Mouse (Mus musculus) mature B cell (primary cell): ENCODE results near the gene Gm49405.
"Not testable (repeated sequence)": the region's sequence is repeated elsewhere in the genome, so short reads cannot be mapped to it uniquely, and the experiment has no call there.

Experiments used
- in situ Hi-C: fragments of 300-500 bp; cut with MboI; formaldehyde crosslinking; loops from 2 replicates; pipeline ENCODE4 v1.14.3; 2019

Gene Gm49405

DNA sequence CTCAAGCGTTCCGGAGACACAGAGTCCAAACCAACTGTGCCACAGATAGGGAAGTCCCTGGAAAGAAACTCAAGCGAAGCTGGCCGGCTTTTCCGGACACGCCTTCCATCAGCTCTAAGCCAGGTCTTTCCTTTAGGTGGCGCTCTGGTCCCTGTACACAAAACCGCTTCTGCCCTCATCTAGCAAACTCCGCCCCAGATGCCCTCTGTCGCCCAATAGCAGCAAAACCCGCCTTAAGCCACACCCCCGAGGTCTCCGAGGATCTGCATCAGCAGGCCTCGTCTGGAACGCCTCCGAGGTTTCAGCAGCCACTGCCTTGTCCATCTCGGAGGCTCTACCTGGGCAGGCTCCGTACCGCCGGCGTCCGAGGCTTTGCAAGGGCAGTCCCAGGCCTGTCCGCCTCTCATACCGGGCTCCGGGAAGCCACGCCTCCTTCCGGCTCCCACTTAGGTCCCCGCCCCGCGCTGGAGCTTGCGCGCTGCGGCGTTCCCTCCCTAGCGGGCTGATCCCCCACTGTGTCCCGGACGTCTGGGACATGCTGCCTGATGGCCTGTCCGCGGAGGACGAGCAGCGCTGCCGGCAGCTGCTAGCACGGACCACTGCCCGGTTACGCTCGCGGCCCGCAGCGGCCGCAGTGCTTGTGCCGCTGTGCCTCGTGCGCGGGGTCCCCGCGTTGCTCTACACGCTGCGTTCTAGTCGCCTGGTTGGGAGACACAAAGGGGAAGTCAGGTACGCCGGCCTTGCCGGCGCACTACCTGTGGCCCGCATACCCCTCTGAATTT is at the start of gene Gm49405, which contains the start of gene Nudt8:
Gm49405 (plus strand) TSS at position 508 of the 782 bp plus-strand sequence.
Nudt8 (plus strand) TSS at position 462 of the 782 bp plus-strand sequence.
- in situ Hi-C loops: no loop called here

DNA sequence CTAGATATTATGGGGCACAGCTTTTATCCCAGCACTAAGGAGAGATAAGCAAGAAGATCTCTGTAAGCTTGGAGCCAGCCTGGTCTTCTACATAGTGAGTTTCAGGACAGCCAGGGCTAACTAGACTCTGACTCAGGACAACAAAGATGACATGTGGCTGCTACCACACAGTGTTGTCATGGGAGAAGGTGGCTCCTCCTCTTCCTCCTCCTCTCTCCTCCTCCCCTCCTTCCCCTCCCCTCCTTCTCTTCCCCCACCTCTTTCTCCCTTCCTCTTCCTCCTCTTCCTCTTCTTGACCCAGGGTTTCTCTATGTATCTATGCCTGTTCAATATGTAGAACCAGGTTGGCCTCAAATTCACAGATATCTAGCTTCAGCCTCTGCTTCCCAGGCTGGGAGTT is 49.0 kb upstream of the Gm49405 start:
- in situ Hi-C loops: no loop called here

DNA sequence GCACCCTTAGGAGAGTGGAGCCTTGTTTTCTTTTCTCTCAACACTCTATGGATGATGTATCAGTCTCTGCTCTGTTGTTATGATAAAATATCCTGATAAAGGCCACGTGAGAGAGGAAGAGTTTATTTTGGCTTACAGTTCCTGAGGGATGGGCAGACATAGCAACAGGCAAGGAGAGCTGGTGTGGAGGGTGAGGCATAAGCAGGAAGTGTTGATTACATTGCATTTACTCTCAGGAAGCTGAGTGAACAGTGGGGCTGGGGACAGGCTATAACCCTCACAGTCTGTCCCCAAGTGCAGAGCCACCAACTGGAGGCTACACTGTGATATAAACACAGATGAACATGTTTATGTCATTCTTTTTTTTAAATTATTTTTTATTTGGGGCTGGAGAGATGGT is 48.3 kb upstream of the Gm49405 start:
- in situ Hi-C loops: no loop called here

DNA sequence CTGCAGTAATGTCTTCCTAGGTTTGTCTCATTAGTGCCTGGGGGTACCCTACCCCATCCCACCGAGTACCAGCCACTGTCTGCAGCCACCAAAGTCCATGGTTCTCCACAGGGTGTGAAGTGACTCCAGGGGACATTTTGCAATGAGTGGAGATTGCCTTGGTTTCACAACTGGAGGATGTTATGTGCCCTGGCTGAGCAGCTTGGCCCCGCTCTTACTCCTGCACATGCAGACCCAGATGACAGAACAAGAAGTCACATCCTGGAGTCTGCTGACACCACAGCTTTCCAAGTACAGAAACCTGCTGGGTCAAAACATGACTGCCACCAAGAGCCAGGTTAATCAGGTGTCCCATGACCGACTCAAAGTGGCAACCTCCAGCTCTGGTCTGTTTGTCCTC is 45.4 kb upstream of the Gm49405 start:
- in situ Hi-C loops: no loop called here

DNA sequence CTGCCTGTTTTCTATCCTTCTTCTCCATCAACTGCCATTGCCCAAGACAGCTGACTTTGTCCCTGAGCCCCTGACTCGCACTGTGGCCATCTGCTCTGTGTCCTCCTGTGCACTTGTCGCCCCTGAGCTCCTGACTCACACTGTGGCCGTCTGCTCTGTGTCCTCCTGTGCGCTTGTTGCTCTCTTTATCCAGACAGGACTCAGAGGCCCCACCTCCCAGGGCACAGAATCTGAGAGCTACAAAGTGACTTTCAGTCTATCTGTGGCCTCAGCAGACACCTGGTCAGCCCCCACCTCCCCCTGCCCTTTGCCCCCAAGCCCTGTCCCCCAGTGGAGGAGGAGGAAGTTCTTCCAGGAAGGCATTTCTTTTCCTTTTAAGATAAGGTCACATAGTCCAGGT is 44.6 kb upstream of the Gm49405 start:
- in situ Hi-C loops: no loop called here

DNA sequence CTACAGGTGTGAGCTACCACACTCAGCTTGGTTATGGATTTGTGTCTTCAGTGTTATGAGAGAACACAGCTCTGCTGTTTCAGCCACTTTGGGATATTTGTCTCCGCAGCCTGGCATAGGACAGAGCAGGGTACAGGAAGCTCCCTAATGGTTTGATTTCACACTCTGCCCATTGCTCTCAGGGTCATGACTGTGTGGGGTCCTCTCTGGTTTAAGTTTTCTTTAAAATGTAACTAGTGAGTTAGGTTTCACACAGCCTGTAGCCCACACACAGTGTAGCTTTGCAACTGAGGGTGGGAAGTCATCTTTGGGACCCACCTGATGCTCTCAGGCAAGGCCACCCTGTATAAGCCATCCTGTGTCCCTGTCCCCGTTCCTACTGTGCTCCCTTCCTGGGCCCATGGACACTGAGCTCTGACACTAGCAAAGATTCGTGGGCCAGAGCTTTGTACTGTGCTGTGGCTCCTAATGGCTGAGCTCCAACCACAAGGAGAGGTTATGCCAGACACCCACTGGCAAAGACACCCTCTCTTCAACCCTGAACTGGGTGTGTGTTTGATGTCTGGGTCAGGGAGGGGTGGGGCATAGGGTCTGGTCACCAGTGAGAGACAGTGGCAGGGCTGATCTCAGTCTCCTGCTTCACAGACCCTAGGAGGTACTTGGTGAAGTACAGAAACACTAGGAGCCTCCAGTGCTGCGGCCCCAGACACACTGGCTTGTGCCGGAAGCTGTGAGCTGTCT is 43.0 kb upstream of the Gm49405 start:
- in situ Hi-C loops: not testable (repeated sequence)

DNA sequence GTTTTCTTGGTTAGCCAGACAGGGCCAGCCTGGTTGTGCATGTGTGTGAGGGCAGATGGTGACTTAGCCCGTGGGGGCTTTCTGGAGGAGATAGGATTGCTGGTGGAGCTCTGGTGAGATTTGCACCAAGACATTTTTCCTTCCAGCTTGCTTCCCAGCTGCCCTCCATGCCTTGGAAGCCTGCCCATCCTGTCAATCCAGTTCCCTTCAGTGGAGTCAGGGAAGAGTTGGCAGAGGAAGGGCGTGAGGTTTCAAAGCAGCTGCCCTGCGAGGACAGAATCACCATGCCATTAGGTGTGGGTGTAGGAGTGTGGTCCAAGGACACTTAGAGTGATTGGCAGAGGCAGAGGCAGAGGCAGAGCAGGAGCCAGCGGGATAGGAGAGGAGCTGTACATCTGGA is 42.0 kb upstream of the Gm49405 start, which contains the start of gene Aldh3b3:
Aldh3b3 (plus strand) TSS at position 176 of the 400 bp plus-strand sequence.
- in situ Hi-C loops: no loop called here

DNA sequence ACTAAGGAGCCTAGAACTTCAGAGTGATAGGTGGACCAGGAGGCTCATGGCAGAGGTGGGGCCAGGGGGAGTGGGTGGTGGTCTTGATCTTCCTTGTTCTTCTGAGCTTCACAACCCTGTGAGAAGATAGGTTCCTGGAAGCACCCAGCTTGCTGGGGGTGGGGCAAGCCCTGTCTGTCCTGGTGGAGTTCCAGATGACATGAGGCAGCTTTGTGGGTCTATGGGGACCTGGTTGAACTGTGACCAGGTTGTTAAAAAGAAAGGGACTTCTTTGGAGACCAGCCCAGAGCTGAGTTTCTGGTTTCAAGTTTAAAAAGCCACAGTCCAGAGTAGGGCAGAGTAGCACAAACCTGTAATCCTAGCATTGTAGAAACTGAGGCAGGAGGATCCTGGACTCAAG is 41.4 kb upstream of the Gm49405 start:
- in situ Hi-C loops: no loop called here

DNA sequence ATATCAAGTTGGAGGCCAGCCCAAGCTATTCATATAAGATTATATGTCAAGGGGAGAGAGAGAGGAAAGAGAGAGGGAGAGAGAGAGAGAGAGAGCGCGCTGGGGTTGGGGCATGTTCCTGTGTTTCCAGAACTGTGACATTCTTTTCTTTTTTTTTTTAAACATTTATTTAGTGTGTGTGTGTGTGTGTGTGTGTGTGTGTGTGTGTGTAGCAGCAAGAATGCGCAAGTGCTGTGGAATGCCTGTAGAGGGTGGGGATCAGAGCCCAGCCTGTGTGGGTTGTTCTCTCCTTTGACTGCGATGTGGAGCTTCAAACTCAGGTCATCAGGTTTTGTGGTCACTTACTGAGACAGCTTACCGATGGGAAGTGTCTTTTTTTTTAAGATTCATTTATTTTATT is 40.2 kb upstream of the Gm49405 start:
- in situ Hi-C loops: no loop called here

DNA sequence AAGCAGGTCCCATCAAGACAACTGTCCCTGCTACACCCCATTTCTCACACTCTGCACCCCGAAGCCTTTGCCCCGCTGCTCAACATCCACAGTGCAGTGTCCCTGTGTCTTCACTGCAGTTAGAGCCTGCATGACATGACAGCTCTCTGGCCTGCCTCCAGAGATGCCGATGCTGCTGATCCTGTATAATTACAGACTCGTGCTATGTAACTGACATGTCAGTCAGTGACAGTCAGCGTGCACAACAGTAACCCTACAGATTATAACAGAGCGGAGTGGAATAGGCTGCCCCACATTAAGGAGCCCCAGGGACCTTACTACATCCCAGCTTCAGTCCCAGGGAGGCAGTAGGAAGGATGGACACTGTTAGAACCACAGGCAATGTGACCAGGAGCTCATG is 38.6 kb upstream of the Gm49405 start:
- in situ Hi-C loops: not testable (repeated sequence)

DNA sequence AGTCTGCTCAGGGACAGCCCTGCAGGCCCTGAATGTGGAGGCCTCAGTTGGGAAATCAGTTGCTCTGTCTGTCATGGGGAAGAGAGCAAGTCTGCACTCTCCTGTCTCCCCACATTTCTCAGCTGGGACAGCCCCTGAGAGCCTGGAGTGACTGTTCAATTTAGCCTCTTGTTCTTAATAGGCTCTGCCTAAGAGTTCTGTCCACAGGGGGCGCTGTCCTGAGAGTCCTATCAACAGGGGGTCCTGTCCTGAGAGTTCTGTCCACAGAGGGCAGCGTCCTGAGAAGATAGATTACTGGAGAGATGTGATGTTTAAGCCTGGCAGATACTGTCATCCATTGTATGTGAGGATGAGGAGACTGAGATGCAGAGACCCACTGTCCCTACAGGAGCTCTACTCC is 38.0 kb upstream of the Gm49405 start:
- in situ Hi-C loops: no loop called here

DNA sequence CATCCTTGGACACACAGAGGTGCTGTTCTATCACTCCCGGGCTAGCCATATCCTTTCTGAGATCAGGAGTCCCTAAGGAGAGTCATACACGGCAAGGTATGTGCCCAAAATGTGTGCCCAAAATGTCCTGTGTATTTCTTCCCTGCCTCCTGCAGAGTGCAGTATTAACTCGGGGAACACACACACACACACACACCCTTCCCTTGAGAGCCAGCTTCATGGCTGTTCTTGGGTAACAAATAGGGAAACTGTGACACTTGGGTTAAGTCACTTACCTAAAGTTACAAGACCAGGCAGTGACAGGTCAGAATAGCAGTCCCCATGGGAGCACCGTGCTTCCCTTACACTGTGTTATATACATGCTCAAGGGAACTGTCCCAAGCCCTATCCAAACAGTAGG is 36.4 kb upstream of the Gm49405 start:
- in situ Hi-C loops: no loop called here

DNA sequence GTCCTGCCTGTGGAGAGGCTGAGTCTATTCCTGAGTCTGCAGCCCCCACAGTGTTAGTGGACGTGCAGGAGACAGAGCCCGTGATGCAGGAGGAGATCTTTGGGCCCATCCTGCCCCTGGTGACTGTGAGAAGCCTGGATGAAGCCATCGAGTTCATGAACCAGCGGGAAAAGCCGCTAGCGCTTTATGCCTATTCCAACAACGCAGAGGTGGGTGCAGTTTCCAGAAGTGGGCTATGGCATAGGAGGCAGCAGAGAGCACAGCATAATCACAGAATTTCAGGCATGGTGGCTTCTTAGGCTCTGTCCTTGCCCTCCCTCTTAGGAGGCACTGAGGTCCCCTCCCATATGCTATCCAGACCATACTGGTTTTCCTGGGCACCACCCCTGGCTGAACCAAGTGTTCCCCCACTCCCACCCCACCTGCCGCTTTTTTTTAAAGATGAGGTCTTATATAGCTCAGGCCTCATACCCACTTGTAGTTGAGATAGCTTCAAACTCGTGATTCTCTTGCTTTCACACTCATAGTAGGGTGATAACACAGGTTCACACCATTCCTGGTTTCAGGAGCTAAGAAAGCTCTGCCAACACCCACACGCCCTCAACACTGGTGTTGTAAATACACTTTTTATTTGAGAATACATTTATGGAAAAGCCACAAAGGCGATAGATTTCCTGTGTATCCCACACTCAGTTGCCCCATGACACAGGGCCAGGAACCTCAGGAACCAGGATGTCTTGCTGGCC is 33.9 kb upstream of the Gm49405 start:
- in situ Hi-C loops: no loop called here

DNA sequence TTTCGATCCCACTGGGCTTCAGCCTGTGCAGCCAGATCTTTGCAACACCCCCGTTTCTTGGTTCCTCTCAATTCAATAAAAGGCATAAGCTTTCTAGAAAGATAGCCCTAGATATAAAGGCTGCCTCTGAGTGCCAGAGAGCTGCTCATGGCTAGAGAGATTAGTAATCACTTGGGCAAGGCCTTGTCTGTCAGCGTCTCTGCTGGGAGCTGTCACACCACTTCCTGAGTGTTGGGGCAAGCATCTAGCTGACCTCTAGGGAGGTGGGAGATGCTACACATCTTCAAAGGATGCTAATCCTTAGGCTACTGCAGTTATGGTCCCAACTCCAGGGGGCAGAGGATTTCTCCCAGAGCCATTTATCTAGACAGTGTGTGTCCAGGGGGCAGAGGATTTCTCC is 33.2 kb upstream of the Gm49405 start:
- in situ Hi-C loops: no loop called here

DNA sequence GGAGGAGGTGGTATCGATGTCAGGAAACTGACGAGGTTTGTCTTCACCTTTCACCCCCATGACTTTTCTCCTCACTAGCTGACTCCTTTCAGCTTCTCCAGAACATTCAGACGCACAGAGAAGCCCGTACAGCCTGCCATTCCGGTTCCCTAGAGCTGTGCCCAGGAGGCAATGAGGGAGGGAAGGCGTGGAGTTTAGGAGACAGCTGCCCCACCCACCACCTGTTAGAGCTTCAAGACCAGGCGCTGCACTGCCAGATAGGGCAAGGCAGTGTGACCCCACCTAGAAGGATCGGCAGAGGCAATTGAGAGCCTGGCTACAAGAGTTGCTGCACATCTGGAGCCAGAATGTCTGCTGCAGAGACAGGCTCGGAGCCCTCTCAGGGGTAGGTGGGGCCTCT is 28.2 kb upstream of the Gm49405 start, which contains the start of gene Aldh3b2:
Aldh3b2 (plus strand) TSS at position 100 of the 400 bp plus-strand sequence.
- in situ Hi-C loops: no loop called here

DNA sequence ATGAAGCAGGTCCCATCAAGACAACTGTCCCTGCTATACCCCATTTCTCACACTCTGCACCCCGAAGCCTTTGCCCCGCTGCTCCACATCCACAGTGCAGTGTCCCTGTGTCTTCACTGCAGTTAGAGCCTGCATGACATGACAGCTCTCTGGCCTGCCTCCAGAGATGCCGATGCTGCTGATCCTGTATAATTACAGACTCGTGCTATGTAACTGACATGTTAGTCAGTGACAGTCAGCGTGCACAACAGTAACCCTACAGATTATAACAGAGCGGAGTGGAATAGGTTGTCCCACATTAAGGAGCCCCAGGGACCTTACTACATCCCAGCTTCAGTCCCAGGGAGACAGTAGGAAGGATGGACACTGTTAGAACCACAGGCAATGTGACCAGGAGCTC is 25.8 kb upstream of the Gm49405 start:
- in situ Hi-C loops: not testable (repeated sequence)

DNA sequence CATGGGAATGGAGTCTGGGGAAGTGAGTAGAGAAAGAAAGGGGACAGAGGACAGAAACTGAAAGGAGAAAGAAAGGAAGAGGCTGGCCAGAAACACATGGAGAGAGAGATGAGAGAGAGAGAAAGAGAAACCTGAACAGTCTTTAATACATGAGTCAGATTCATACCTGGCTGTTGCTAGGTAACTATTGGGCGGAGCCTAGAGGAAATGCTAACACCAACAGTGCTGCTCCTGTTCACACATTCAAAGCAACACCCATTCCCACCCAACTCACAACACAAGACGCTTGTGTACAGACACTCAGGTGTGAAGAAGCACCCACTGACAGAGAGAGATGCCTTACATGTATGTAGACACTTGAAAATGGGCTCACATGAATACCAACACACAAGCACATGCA is 24.6 kb upstream of the Gm49405 start:
- in situ Hi-C loops: no loop called here

DNA sequence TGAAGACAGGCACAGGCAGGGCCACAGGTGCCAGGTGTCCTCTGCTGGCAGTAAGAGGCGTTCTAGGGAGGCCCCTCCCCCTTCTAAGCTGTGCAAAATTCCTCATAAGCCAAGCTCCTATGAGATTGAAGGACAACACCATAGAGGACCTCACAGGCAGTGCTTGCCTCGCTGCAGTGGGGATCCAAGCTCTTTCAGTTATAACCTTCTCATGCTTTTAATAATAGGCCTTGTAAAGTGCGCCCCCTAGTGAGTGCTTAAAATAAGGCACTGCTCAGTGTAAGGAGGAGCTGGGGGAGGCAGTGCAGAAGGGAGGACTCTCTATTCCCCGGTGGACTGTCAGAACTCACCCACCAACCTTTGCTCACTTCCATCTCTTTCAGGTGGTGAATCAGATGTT is 20.1 kb upstream of the Gm49405 start:
- in situ Hi-C loops: no loop called here

DNA sequence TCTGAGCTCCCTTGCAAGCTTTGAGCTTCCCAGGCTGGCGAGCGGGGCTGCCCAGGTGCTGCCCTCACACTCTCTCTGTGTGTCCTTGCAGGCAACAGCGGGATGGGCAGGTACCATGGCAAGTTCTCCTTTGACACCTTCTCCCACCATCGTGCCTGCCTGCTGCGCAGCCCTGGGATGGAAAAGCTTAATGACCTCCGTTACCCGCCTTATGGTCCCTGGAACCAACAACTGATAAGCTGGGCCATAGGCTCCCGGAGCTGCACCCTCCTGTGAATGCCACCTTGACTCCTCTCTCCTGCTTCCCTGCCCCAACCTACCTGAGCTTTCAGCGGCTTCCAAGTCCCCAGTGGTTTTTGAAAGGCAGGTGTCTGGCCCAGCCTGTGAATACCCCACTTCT is 19.5 kb upstream of the Gm49405 start:
- in situ Hi-C loops: no loop called here

DNA sequence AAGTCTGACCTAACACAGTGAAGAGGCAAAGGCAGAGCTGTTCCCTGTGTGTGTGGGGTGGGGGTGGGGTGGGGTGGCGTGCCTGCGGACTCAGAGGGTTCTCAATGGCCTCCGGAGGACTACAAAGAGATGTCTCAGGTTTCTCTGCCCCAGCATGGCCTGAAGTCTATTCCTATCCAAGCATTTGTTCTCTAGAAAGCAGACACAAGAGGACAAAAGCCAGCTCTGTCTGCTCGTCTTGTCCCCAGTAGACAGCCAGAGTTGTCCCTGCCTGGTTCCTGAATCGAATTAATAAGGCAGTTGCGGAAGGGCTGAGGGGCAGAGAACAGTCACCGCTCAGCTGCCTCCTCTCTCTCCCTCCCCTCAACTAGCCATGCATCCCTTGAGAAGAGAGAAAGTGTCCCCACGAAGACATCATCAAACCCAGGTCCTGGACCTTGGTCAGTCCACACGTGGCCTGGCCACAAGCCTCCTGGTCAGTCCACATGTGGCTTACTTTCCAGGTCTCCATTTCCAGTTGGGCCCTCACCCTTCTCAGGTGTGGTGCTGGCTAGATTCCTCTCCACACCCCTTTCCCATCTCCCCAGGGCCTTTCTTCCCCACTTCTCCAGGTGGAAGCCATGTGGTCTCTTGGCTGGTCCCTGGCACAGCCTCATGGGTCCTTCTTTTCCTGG is 16.8 kb upstream of the Gm49405 start:
- in situ Hi-C loops: no loop called here

DNA sequence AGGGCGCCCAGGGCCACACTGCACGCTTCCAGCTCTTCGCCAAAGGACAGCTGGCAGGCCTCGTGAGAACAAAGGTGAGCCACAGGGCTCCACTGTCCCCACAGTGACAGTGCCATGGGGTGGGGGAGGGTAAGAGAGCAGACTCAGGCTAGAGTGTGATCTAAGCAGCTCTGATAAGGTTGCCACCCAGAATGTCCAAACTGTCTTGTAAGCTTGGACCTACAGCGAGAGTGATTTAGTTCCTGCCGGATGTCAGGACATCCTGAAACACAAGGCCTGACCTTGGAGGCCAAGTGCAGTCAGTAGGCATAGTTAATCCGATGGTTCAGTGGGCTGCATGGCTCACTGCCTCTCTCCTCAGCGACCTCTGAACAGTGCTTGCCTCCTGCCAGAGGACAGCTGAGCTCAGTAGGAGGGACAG is 15.2 kb upstream of the Gm49405 start:
- in situ Hi-C loops: no loop called here

DNA sequence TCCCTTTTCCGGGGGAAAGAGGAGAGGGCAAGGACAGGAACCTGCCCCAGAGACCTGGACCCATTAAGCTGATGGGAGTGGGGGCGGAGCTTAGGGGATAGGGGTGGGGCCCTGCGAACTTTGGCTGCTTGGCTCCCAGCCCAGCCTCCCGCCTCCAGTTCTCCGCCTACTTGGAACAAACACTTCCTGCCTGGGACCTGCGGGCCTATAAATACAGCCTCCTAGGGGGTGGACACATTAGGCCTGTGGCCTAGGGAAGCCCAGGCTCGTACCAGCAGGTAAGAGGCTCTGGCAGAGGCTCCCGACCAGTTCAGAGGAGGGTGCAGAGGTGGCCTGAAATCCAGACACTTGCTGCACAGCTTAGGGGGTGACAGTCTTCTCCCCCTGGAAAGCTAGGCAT is 14.1 kb upstream of the Gm49405 start, which contains the start of gene Acy3:
Acy3 (plus strand) TSS at position 237 of the 400 bp plus-strand sequence.
- in situ Hi-C loops: no loop called here
